Mouse (Mus musculus) liver, embryonic 11.5 days (tissue): ENCODE measurements around the gene Glyr1. TPM values are rescaled to one million over a fixed set of nuclear protein-coding genes. Genes with fewer than 3 reads are reported as not detected.

Experiments used
- ATAC-seq: fragments of 200-750 bp; cut with Nextera tagmentation; replicated peaks from 2 replicates; pipeline ENCODE4 v1.8.0; 2017; ENCODE audit warnings: moderate number of reproducible peaks, mild to moderate bottlenecking, moderate TSS enrichment, moderate library complexity; ENCODE audit not compliant: low FRiP score
- DNase-seq: peaks from one replicate; pipeline ENCODE4 v3.0.0-alpha.2; 2017; ENCODE audit warnings: low spot score
- H3K27ac ChIP-seq: fragments of 300-500 bp; sonication (generic); 2 replicates; pipeline ENCODE4 v1.5.1; 2014; ENCODE audit warnings: mild to moderate bottlenecking, low read depth, low read length, control low read depth
- H3K27me3 ChIP-seq: fragments of 300-500 bp; sonication (generic); replicated peaks from 2 replicates; pipeline ENCODE4 v1.6.1; 2014; ENCODE audit warnings: low read length, mixed read lengths; ENCODE audit not compliant: control insufficient read depth, insufficient read depth
- H3K36me3 ChIP-seq: fragments of 300-500 bp; sonication (generic); 2 replicates; pipeline ENCODE4 v1.6.1; 2014; ENCODE audit warnings: mild to moderate bottlenecking, low read length, moderate library complexity, mixed read lengths; ENCODE audit not compliant: control insufficient read depth, insufficient read depth
- H3K4me1 ChIP-seq: fragments of 300-500 bp; sonication (generic); replicated peaks from 2 replicates; pipeline ENCODE4 v1.6.1; 2014; ENCODE audit warnings: low read length, mixed read lengths; ENCODE audit not compliant: control insufficient read depth, insufficient read depth
- H3K4me2 ChIP-seq: fragments of 300-500 bp; sonication (generic); 2 replicates; pipeline ENCODE4 v1.6.1; 2014; ENCODE audit warnings: mild to moderate bottlenecking, control low read depth, moderate library complexity
- H3K4me3 ChIP-seq: fragments of 300-500 bp; sonication (generic); 2 replicates; pipeline ENCODE4 v1.5.1; 2014; ENCODE audit warnings: low read depth, low read length, control low read depth
- H3K9ac ChIP-seq: fragments of 300-500 bp; sonication (generic); 2 replicates; pipeline ENCODE4 v1.6.1; 2014; ENCODE audit warnings: low read depth, low read length, control low read depth
- H3K9me3 ChIP-seq: fragments of 300-500 bp; sonication (generic); 2 replicates; pipeline ENCODE4 v1.6.1; 2016; ENCODE audit warnings: low read length, inconsistent platforms, mixed read lengths; ENCODE audit not compliant: control insufficient read depth
- WGBS: fragments of 180-500 bp; shearing (Covaris S2); extraction: QIAGEN DNeasy Blood & Tissue Kit; methylation state at CpG from one replicate; pipeline ENCODE4 v1.1.7; 2014; 5-methylcytosine and 5-hydroxymethylcytosine counted together
- polyA plus RNA-seq: library from polyadenylated mRNA; unstranded; fragments of >200 nt; fragmentation: Nextera tagmentation; extraction: Ambion mirVana; gene quantifications from 2 replicates; pipeline ENCODE4 v1.2.1, GENCODE M21; 2014

Gene Glyr1
- polyA plus RNA-seq, 1 experiment from 2014 or later, result 84.8 TPM

GRCm38 (mm10) chr16:5024021-5024420, 25.6 kb downstream of the Glyr1 start:
- DNase-seq, result no peak
- no peak overlapping the region for H3K4me2 ChIP-seq
- H3K36me3 ChIP-seq, result peaks cover 58% of the 10 kb centered on the region
- no peak overlapping the region for H3K4me3 ChIP-seq
- no peaks in the 10 kb centered on the region for H3K9me3 ChIP-seq
- ATAC-seq, result no peak
- H3K9ac ChIP-seq, result no peak overlapping the region
- WGBS, result 95% methylated on average over 3 of the region's 3 CpGs
- H3K27ac ChIP-seq, result no peak overlapping the region
- no peaks in the 10 kb centered on the region for H3K4me1 ChIP-seq
- H3K27me3 ChIP-seq, result no peaks in the 10 kb centered on the region

DNA sequence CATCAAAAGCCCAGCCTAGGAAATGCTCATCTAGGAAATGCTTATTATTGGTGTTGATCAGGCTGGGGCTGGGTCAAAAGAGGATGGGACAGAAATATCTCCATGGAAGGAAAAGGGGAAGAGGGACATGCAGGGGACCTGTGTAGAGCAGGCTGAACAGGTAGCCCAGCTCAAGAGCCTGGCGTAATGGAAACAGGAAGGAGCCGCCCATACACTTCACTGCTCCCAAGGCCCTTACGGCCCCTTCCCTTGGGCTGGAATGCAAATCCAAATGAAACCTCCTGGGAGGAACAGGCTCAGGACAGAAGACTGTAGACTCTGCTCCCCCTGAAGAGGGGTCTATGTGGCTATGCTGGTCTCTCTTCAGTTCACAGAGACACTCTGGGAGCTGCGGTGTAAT, 35.1 kb downstream of the Glyr1 start:
- Histone ChIP-seq H3K36me3 (peaks cover 31% of the 10 kb centered on the region), H3K4me3 (no peak overlapping the region), H3K27me3 (no peaks in the 10 kb centered on the region), H3K9ac (no peak overlapping the region), H3K4me1 (peaks cover 17% of the 10 kb centered on the region), H3K9me3 (no peaks in the 10 kb centered on the region), H3K4me2 (no peak overlapping the region), H3K27ac (no peak overlapping the region)
- no peak for ATAC-seq
- 82% methylated on average over 4 of the region's 4 CpGs for WGBS
- DNase-seq, result no peak

GRCm38 (mm10) chr16:5013054-5013838, 36.4 kb downstream of the Glyr1 start, which contains the start of gene Rogdi:
TSS of gene Rogdi (minus strand) at chr16:5013553.
- 1% methylated on average over 62 of the region's 63 CpGs for WGBS
- ATAC-seq (peak; percentile 91), DNase-seq (peak; percentile 95)
- Histone ChIP-seq H3K4me3 (peak within 1 kb of the TSS; percentile 66), H3K4me1 (peaks cover 17% of the 10 kb centered on the region), H3K27ac (peak within 1 kb of the TSS; percentile 2; the same call in 1 of the 2 replicates), H3K9ac (peak within 1 kb of the TSS; percentile 63), H3K36me3 (peaks cover 18% of the 10 kb centered on the region), H3K4me2 (peak within 1 kb of the TSS; percentile 98), H3K9me3 (no peaks in the 10 kb centered on the region), H3K27me3 (no peaks in the 10 kb centered on the region)

DNA sequence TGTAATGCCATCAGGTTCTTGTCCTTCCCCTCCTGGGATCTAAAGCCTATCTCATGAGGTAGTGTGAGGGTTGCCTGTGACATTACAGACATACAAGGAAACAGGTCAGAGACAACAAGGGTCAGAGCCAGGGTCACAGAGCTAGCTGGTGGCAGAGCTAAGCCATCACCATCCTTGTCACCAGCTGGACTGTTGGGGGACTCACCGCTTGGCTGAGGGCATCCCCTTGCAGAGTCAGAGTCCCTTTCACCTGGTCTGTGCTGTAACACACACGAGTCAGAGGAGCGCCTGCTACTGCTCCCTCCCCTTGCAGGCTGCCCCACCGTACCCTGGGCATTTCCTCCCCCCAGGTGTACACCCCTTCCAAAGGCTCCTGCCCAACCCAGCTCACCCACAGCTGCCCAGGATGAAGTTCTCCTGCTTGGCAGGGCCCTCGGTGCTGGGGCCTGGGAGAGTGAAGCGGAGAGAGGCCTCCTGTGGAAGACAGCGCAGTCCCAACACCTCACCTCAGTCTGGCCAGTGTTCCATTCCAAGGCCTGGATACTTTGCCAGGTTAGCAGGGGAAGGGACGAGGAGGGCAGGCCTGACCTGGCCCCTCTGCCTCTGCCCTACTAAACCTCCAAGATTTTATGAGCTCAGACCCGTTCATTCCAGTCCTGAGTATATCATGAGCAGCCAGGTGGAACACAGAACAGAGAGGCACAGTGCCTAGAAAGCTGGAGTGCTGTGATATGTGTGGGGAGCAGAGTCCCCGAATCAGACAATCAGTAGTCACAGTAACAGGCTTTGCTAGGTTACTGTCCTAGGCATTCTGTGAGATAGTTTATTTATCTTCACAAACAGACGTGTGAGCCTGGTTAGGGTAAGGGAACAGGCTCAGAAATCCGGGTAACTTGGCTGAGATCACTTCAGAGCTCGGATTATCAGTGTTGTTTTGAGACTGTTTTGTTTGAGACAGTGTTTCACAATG, 37.3 kb downstream of the Glyr1 start:
- Histone ChIP-seq H3K9me3 (no peaks in the 10 kb centered on the region), H3K27me3 (no peaks in the 10 kb centered on the region), H3K36me3 (peaks cover 12% of the 10 kb centered on the region), H3K27ac (peak overlapping the region; percentile 2; the same call in 1 of the 2 replicates), H3K9ac (peak overlapping the region; percentile 63), H3K4me3 (peak overlapping the region; percentile 66), H3K4me2 (peak overlapping the region; percentile 98), H3K4me1 (peaks cover 17% of the 10 kb centered on the region)
- 42% methylated on average over 13 of the region's 13 CpGs for WGBS
- DNase-seq (no peak), ATAC-seq (peak; percentile 81)

DNA sequence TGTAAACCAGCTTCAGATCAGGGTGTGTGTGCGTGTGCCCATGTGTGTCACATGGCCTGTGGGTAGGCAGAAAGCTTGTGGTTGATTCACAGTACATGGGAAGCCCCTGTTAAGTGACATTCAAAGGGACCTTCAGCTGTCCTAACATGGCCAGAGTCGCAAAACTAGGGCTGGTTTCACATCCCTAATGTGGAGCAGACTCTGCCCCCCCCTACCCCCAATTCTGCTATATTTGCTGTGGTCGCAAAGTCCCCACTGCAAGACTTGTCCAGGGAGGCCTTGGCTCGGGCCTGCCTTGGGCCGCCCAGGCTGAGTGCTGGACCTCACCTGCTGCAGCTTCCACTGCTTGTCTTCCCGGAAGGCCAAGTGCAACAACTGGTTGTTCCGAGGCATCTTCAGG, 38.4 kb downstream of the Glyr1 start:
- ATAC-seq, result no peak
- no peak overlapping the region for H3K27ac ChIP-seq
- H3K4me3 ChIP-seq, result no peak overlapping the region
- peaks cover 8% of the 10 kb centered on the region for H3K36me3 ChIP-seq
- H3K9me3 ChIP-seq, result no peaks in the 10 kb centered on the region
- no peaks in the 10 kb centered on the region for H3K27me3 ChIP-seq
- 57% methylated on average over 7 of the region's 7 CpGs for whole genome bisulfite sequencing
- H3K4me1 ChIP-seq, result peaks cover 17% of the 10 kb centered on the region
- H3K9ac ChIP-seq, result no peak overlapping the region
- H3K4me2 ChIP-seq, result no peak overlapping the region
- no peak for DNase-seq

- Histone ChIP-seq H3K27me3 (no peaks in the 10 kb centered on the region), H3K4me1 (peaks cover 17% of the 10 kb centered on the region), H3K4me2 (peak overlapping the region; percentile 16; the same call in 1 of the 2 replicates), H3K9me3 (no peaks in the 10 kb centered on the region), H3K4me3 (no peak overlapping the region), H3K27ac (no peak overlapping the region), H3K9ac (no peak overlapping the region), H3K36me3 (peaks cover 7% of the 10 kb centered on the region; the same call in 1 of the 2 replicates)
- ATAC-seq (no peak), DNase-seq (no peak)
- 85% methylated on average over 10 of the region's 10 CpGs for WGBS
These were observed 39.2 kb downstream of the Glyr1 start for GRCm38 (mm10) chr16:5010371-5010935.

GRCm38 (mm10) chr16:5008076-5008475, 41.6 kb downstream of the Glyr1 start:
- Histone ChIP-seq H3K27ac (peak overlapping the region; percentile 4; the same call in 1 of the 2 replicates), H3K27me3 (no peaks in the 10 kb centered on the region), H3K4me1 (peaks cover 17% of the 10 kb centered on the region), H3K9me3 (no peaks in the 10 kb centered on the region), H3K9ac (no peak overlapping the region), H3K36me3 (no peaks in the 10 kb centered on the region), H3K4me2 (no peak overlapping the region), H3K4me3 (no peak overlapping the region)
- WGBS, result 80% methylated on average over 12 of the region's 12 CpGs
- DNase-seq, result no peak
- no peak for ATAC-seq

- Histone ChIP-seq H3K4me2 (no peak overlapping the region), H3K4me1 (peaks cover 13% of the 10 kb centered on the region), H3K27ac (no peak overlapping the region; the same call in 1 of the 2 replicates), H3K9ac (no peak overlapping the region), H3K27me3 (no peaks in the 10 kb centered on the region), H3K9me3 (no peaks in the 10 kb centered on the region), H3K4me3 (no peak overlapping the region), H3K36me3 (no peaks in the 10 kb centered on the region)
- ATAC-seq (no peak; the same call in 1 of the 2 replicates), DNase-seq (no peak)
- 52% methylated on average over 6 of the region's 6 CpGs for WGBS
These were observed 42.2 kb downstream of the Glyr1 start for GRCm38 (mm10) chr16:5007492-5007891.
